Mouse (Mus musculus): ENCODE data around the gene Ocel1. TPM values are rescaled to one million over a fixed set of nuclear protein-coding genes. Genes with fewer than 3 reads are reported as not detected.
A peak's percentile ranks its signal among the peaks of the same experiment; 100 is the strongest.

Ocel1 gene
- polyA plus RNA-seq, 1 experiment from 2014 or later: 4.2 TPM

- Histone ChIP-seq H3K4me1 (peaks cover 8% of the 10 kb centered on the region), H3K4me3 (peak overlapping the region; percentile 6; the same call in 1 of the 2 replicates), H3K27ac (no peak overlapping the region), H3K27me3 (no peaks in the 10 kb centered on the region), H3K9me3 (no peaks in the 10 kb centered on the region), H3K9ac (0 out of 2 replicates have a peak overlapping the region, but pooled peaks have one; percentile 11), H3K36me3 (peaks cover 13% of the 10 kb centered on the region), H3K4me2 (peak overlapping the region; percentile 11)
- WGBS: 84% methylated on average over 7 of the region's 7 CpGs
- ATAC-seq (ENCODE audit: insufficient number of reproducible peaks, insufficient read depth, low FRiP score, low TSS enrichment, low read depth): no peak
Measured at GRCm38 (mm10) chr8:71394481-71394880, 23.4 kb downstream of the Ocel1 start.

DNA sequence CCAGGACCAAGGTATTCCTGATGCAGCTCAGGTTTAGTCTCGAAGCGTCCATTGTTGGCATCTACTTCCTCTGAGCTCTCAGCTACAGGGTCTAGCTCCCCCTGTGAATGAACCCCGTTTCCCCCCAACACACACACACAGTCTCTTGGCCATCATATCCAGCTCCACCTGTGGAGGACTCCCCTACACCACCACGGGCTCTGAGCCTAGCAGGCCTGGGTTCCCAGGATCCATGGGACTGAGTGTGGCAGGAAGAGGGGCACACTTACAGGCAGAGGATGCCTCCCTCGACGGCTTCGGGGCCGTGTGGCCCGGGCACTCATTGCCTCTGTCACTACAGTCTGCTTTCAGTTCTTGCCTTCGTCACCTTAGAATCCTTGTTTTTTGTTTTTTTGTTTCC is 24.0 kb downstream of the Ocel1 start:
- no peak for ATAC-seq (ENCODE audit: insufficient number of reproducible peaks, insufficient read depth, low FRiP score, low TSS enrichment, low read depth)
- Histone ChIP-seq H3K36me3 (peaks cover 18% of the 10 kb centered on the region), H3K9ac (no peak overlapping the region), H3K4me2 (0 out of 2 replicates have a peak overlapping the region, but pooled peaks have one; percentile 11), H3K27ac (no peak overlapping the region), H3K4me3 (no peak overlapping the region), H3K9me3 (no peaks in the 10 kb centered on the region), H3K27me3 (no peaks in the 10 kb centered on the region), H3K4me1 (peaks cover 8% of the 10 kb centered on the region)
- WGBS: 82% methylated on average over 10 of the region's 10 CpGs

DNA sequence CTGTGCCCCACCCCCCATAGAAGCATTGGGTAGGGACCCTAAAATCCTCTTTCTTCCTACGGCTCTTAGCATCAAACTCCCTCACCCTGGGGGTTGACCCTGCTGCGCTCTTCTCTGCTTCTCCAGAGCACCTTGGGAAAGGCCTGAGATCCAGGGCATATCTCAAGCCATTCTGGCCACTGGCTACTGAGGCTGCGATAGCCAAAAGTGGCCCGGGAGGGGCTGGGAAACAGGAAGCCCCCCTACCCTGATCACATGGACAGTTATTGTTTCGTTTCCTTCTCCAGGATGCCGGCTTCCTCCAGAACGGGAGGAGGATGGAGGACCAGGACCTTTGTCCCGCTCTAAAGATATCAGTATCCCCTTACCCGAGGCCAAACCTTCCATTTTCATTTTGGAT is 24.5 kb downstream of the Ocel1 start, which contains the start of gene Ushbp1:
Ushbp1 (minus strand) TSS at position 174 of the 400 bp plus-strand sequence.
- Histone ChIP-seq H3K27me3 (no peaks in the 10 kb centered on the region), H3K9ac (peak within 1 kb of the TSS; percentile 84; the same call in 1 of the 2 replicates), H3K4me1 (peaks cover 8% of the 10 kb centered on the region), H3K27ac (peak within 1 kb of the TSS; percentile 66), H3K4me2 (peak within 1 kb of the TSS; percentile 92), H3K9me3 (no peaks in the 10 kb centered on the region), H3K4me3 (peak within 1 kb of the TSS; percentile 81), H3K36me3 (peaks cover 21% of the 10 kb centered on the region)
- no peak for ATAC-seq (ENCODE audit: insufficient number of reproducible peaks, insufficient read depth, low FRiP score, low TSS enrichment, low read depth)
- 85% methylated on average over 9 of the region's 9 CpGs for WGBS

- H3K9me3 ChIP-seq: no peaks in the 10 kb centered on the region
- peaks cover 8% of the 10 kb centered on the region for H3K4me1 ChIP-seq
- 1% methylated on average over 34 of the region's 34 CpGs for WGBS
- peak within 1 kb of the TSS; percentile 81 for H3K4me3 ChIP-seq
- peak; percentile 93 for ATAC-seq (ENCODE audit: insufficient number of reproducible peaks, insufficient read depth, low FRiP score, low TSS enrichment, low read depth)
- peak within 1 kb of the TSS; percentile 92 for H3K4me2 ChIP-seq
- H3K36me3 ChIP-seq: peaks cover 25% of the 10 kb centered on the region
- H3K9ac ChIP-seq: peak within 1 kb of the TSS; percentile 84
- peak within 1 kb of the TSS; percentile 66 for H3K27ac ChIP-seq
- H3K27me3 ChIP-seq: no peaks in the 10 kb centered on the region
Measured at GRCm38 (mm10) chr8:71396639-71397305, 25.7 kb downstream of the Ocel1 start, which contains the start of gene Babam1. TSS of gene Babam1 (plus strand) at chr8:71396861.

DNA sequence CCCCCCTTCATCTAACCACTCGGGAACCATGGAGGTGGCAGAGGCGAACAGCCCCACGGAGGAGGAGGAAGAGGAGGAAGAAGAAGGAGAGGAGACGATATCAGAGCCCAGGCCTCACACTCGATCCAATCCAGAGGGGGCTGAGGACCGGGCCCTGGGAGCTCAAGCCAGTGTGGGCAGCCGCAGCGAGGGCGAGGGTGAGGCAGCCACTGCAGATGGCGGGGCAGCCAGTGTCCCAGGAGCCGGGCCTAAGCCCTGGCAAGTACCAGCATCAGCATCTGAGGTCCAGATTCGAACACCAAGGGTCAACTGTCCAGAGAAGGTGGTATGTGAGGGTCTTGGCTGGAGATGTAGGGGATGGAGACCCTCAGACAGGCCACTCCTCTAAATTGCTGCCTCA is 26.6 kb downstream of the Ocel1 start:
- H3K4me2 ChIP-seq: peak overlapping the region; percentile 92
- ATAC-seq (ENCODE audit: insufficient number of reproducible peaks, insufficient read depth, low FRiP score, low TSS enrichment, low read depth): no peak
- WGBS: 88% methylated on average over 12 of the region's 12 CpGs

DNA sequence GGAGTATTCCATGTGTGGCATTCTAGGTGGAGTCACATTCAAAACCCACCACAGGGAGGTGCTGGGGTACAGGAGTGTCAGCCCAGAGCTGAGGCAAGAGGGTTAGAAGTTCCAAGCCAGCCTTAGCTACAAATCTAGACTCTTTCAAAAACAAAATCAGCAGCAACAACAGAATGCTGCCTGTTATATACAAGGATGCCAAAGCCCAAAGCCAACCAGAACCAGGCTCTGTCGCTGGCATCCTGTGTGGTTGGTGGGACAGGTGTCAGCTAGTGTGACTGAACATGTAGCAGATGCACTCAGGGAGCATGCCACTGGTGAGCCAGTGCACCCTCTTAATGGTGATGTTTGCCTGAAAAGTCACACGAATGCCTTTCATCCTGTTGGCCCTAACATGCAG is 29.7 kb downstream of the Ocel1 start:
- peaks cover 13% of the 10 kb centered on the region for H3K4me1 ChIP-seq
- no peak overlapping the region for H3K9ac ChIP-seq
- 89% methylated on average over 2 of the region's 2 CpGs for WGBS
- H3K36me3 ChIP-seq: peaks cover 36% of the 10 kb centered on the region
- no peaks in the 10 kb centered on the region for H3K9me3 ChIP-seq
- no peak overlapping the region for H3K4me3 ChIP-seq
- no peak overlapping the region for H3K4me2 ChIP-seq
- H3K27ac ChIP-seq: no peak overlapping the region
- no peak for ATAC-seq (ENCODE audit: insufficient number of reproducible peaks, insufficient read depth, low FRiP score, low TSS enrichment, low read depth)
- no peaks in the 10 kb centered on the region for H3K27me3 ChIP-seq

More for the DNA sequence above, 26.6 kb downstream of the Ocel1 start:
- H3K9ac ChIP-seq: peak overlapping the region; percentile 84
- no peaks in the 10 kb centered on the region for H3K27me3 ChIP-seq
- H3K4me3 ChIP-seq: peak overlapping the region; percentile 81
- no peaks in the 10 kb centered on the region for H3K9me3 ChIP-seq
- peaks cover 8% of the 10 kb centered on the region for H3K4me1 ChIP-seq
- peaks cover 25% of the 10 kb centered on the region for H3K36me3 ChIP-seq
- H3K27ac ChIP-seq: no peak overlapping the region

GRCm38 (mm10) chr8:71401454-71401853 is 30.4 kb downstream of the Ocel1 start:
- no peak for ATAC-seq (ENCODE audit: insufficient number of reproducible peaks, insufficient read depth, low FRiP score, low TSS enrichment, low read depth)
- Histone ChIP-seq H3K27ac (no peak overlapping the region), H3K36me3 (peaks cover 36% of the 10 kb centered on the region), H3K9me3 (no peaks in the 10 kb centered on the region), H3K4me1 (peaks cover 19% of the 10 kb centered on the region), H3K4me3 (no peak overlapping the region), H3K9ac (no peak overlapping the region), H3K4me2 (no peak overlapping the region), H3K27me3 (no peaks in the 10 kb centered on the region)

- Histone ChIP-seq H3K27ac (no peak overlapping the region), H3K9ac (no peak overlapping the region), H3K9me3 (no peaks in the 10 kb centered on the region), H3K4me3 (no peak overlapping the region), H3K4me2 (no peak overlapping the region), H3K36me3 (peaks cover 40% of the 10 kb centered on the region), H3K27me3 (no peaks in the 10 kb centered on the region), H3K4me1 (peaks cover 25% of the 10 kb centered on the region)
- no peak for ATAC-seq (ENCODE audit: insufficient number of reproducible peaks, insufficient read depth, low FRiP score, low TSS enrichment, low read depth)
- WGBS: 82% methylated on average over 9 of the region's 9 CpGs
Measured at GRCm38 (mm10) chr8:71402446-71402964, 31.4 kb downstream of the Ocel1 start.

- H3K4me3 ChIP-seq: no peak overlapping the region
- no peak for ATAC-seq (ENCODE audit: insufficient number of reproducible peaks, insufficient read depth, low FRiP score, low TSS enrichment, low read depth)
- H3K9me3 ChIP-seq: no peaks in the 10 kb centered on the region
- 80% methylated on average over 6 of the region's 6 CpGs for WGBS
- H3K27ac ChIP-seq: no peak overlapping the region
- H3K36me3 ChIP-seq: peaks cover 46% of the 10 kb centered on the region
- H3K4me2 ChIP-seq: no peak overlapping the region
- no peak overlapping the region for H3K9ac ChIP-seq
- H3K4me1 ChIP-seq: peaks cover 22% of the 10 kb centered on the region
- no peaks in the 10 kb centered on the region for H3K27me3 ChIP-seq
Measured at GRCm38 (mm10) chr8:71403107-71403885, 32.2 kb downstream of the Ocel1 start.

- H3K4me1 ChIP-seq: peaks cover 22% of the 10 kb centered on the region
- no peak overlapping the region for H3K27ac ChIP-seq
- no peak overlapping the region for H3K4me2 ChIP-seq
- no peaks in the 10 kb centered on the region for H3K27me3 ChIP-seq
- no peak overlapping the region for H3K4me3 ChIP-seq
- H3K9me3 ChIP-seq: no peaks in the 10 kb centered on the region
- ATAC-seq (ENCODE audit: insufficient number of reproducible peaks, insufficient read depth, low FRiP score, low TSS enrichment, low read depth): no peak
- no peak overlapping the region for H3K9ac ChIP-seq
- 91% methylated on average over 8 of the region's 8 CpGs for WGBS
- peaks cover 46% of the 10 kb centered on the region for H3K36me3 ChIP-seq
Measured at GRCm38 (mm10) chr8:71404011-71404410, 32.9 kb downstream of the Ocel1 start.

DNA sequence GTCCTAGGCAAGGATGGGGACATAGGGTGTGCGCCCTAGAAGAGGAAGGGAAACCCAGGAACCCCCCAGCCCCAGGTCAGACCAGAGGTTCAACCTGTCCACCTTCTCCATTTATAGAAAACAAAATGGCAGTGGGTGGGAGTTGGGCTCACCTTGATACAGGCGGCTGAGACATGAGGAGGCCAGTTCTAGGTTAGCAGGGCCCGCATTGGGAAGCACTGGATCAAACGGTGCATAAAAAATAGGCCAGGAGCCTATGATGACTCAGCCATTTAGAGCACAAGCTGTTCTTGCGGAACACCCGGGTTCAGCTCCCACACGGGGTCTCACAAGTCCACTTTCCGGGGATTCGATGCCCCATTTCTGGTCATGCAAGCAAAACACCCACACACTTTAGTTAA is 33.9 kb downstream of the Ocel1 start:
- H3K4me2 ChIP-seq: peak overlapping the region; percentile 96
- H3K9ac ChIP-seq: no peak overlapping the region
- H3K9me3 ChIP-seq: no peaks in the 10 kb centered on the region
- peaks cover 47% of the 10 kb centered on the region for H3K36me3 ChIP-seq
- WGBS: 89% methylated on average over 9 of the region's 9 CpGs
- no peaks in the 10 kb centered on the region for H3K27me3 ChIP-seq
- ATAC-seq (ENCODE audit: insufficient number of reproducible peaks, insufficient read depth, low FRiP score, low TSS enrichment, low read depth): no peak
- no peak overlapping the region for H3K27ac ChIP-seq
- no peak overlapping the region; the same call in 1 of the 2 replicates for H3K4me3 ChIP-seq
- peaks cover 22% of the 10 kb centered on the region for H3K4me1 ChIP-seq
